Mouse (Mus musculus) embryonic facial prominence, embryonic 15.5 days (tissue): Measurements from ENCODE around the gene Chodl. TPM values are rescaled to one million over a fixed set of nuclear protein-coding genes. Genes with fewer than 3 reads are reported as not detected.

Experiments
- ATAC-seq: fragments of 200-750 bp; cut with Nextera tagmentation; 2 replicates; pipeline ENCODE4 v1.8.0; 2017; ENCODE audit warnings: low read depth, moderate TSS enrichment; ENCODE audit not compliant: insufficient number of reproducible peaks, low FRiP score, low TSS enrichment
- H3K27ac ChIP-seq: fragments of 300-500 bp; sonication (generic); replicated peaks from 2 replicates; pipeline ENCODE4 v1.5.1; 2015; ENCODE audit warnings: mild to moderate bottlenecking, inconsistent platforms
- H3K27me3 ChIP-seq: fragments of 300-500 bp; sonication (generic); 2 replicates; pipeline ENCODE4 v1.6.1; 2015; ENCODE audit warnings: inconsistent platforms
- H3K36me3 ChIP-seq: fragments of 300-500 bp; sonication (generic); 2 replicates; pipeline ENCODE4 v1.6.1; 2015; ENCODE audit warnings: mild to moderate bottlenecking, inconsistent platforms
- H3K4me1 ChIP-seq: fragments of 300-500 bp; sonication (generic); 2 replicates; pipeline ENCODE4 v1.6.1; 2015; ENCODE audit warnings: inconsistent platforms
- H3K4me2 ChIP-seq: fragments of 300-500 bp; sonication (generic); replicated peaks from 2 replicates; pipeline ENCODE4 v1.6.1; 2015; ENCODE audit warnings: mild to moderate bottlenecking, inconsistent platforms
- H3K4me3 ChIP-seq: fragments of 300-500 bp; sonication (generic); replicated peaks from 2 replicates; pipeline ENCODE4 v1.5.1; 2015; ENCODE audit warnings: mild to moderate bottlenecking, inconsistent platforms
- H3K9ac ChIP-seq: fragments of 300-500 bp; sonication (generic); 2 replicates; pipeline ENCODE4 v1.6.1; 2015; ENCODE audit warnings: inconsistent platforms
- H3K9me3 ChIP-seq: fragments of 300-500 bp; sonication (generic); replicated peaks from 2 replicates; pipeline ENCODE4 v1.6.1; 2016; ENCODE audit warnings: inconsistent platforms
- WGBS: fragments of 180-500 bp; shearing (Covaris S2); methylation state at CpG from one replicate; pipeline ENCODE4 v1.1.7; 2015; 5-methylcytosine and 5-hydroxymethylcytosine counted together
- polyA plus RNA-seq: library from polyadenylated mRNA; unstranded; fragments of >200 nt; fragmentation: Nextera tagmentation; extraction: Ambion mirVana; gene quantifications from 2 replicates; pipeline ENCODE4 v1.2.1, GENCODE M21; 2015

Gene Chodl
- 54.1 and 56.3 TPM in 2 replicates for polyA plus RNA-seq

GRCm38 (mm10) chr16:78930382-78931286 lies at the start of gene Chodl:
Gene Chodl, plus strand, starts transcription at chr16:78930948.
- WGBS = 11% methylated on average over 19 of the region's 19 CpGs
- peak within 1 kb of the TSS; percentile 49 for H3K4me3 ChIP-seq
- H3K27ac ChIP-seq = peak within 1 kb of the TSS; percentile 24; the same call in 1 of the 2 replicates
- H3K9me3 ChIP-seq = no peaks in the 10 kb centered on the region
- H3K27me3 ChIP-seq = no peaks in the 10 kb centered on the region
- ATAC-seq = peak; percentile 78
- H3K36me3 ChIP-seq = no peaks in the 10 kb centered on the region
- peak within 1 kb of the TSS; percentile 31 for H3K9ac ChIP-seq
- peak within 1 kb of the TSS; percentile 93 for H3K4me2 ChIP-seq
- H3K4me1 ChIP-seq = 0 out of 2 replicates have a peak, but pooled peaks cover 11% of the 10 kb centered on the region

- 58% methylated on average over 5 of the region's 5 CpGs for WGBS
- H3K9ac ChIP-seq = no peak overlapping the region
These were observed 8.1 kb upstream of the Chodl start for GRCm38 (mm10) chr16:78922644-78923043.

GRCm38 (mm10) chr16:78931287-78932025 lies 708 bp downstream of the Chodl start:
- Histone ChIP-seq H3K27ac (peak overlapping the region; percentile 24; the same call in 1 of the 2 replicates), H3K4me1 (0 out of 2 replicates have a peak, but pooled peaks cover 11% of the 10 kb centered on the region), H3K4me3 (peak overlapping the region; percentile 49), H3K9me3 (no peaks in the 10 kb centered on the region), H3K27me3 (no peaks in the 10 kb centered on the region), H3K4me2 (peak overlapping the region; percentile 93), H3K9ac (peak overlapping the region; percentile 31), H3K36me3 (no peaks in the 10 kb centered on the region)
- WGBS = 11% methylated on average over 16 of the region's 16 CpGs
- ATAC-seq = peak; percentile 51; the same call in 1 of the 2 replicates

More at GRCm38 (mm10) chr16:78922644-78923043, 8.1 kb upstream of the Chodl start:
- Histone ChIP-seq H3K27me3 (no peaks in the 10 kb centered on the region), H3K4me3 (no peak overlapping the region), H3K4me2 (no peak overlapping the region), H3K36me3 (no peaks in the 10 kb centered on the region), H3K27ac (no peak overlapping the region), H3K4me1 (no peaks in the 10 kb centered on the region), H3K9me3 (no peaks in the 10 kb centered on the region)
- ATAC-seq = no peak

GRCm38 (mm10) chr16:78934298-78934697 lies 3.5 kb downstream of the Chodl start:
- Histone ChIP-seq H3K4me2 (no peak overlapping the region), H3K9me3 (no peaks in the 10 kb centered on the region), H3K4me1 (0 out of 2 replicates have a peak, but pooled peaks cover 11% of the 10 kb centered on the region), H3K4me3 (no peak overlapping the region), H3K27ac (no peak overlapping the region), H3K36me3 (no peaks in the 10 kb centered on the region), H3K9ac (no peak overlapping the region), H3K27me3 (no peaks in the 10 kb centered on the region)
- ATAC-seq = no peak
- 81% methylated on average over 2 of the region's 2 CpGs for WGBS

GRCm38 (mm10) chr16:78937755-78938154 lies 7.0 kb downstream of the Chodl start:
- Histone ChIP-seq H3K4me1 (no peaks in the 10 kb centered on the region), H3K9ac (no peak overlapping the region), H3K4me3 (no peak overlapping the region), H3K27me3 (no peaks in the 10 kb centered on the region), H3K9me3 (no peaks in the 10 kb centered on the region), H3K36me3 (no peaks in the 10 kb centered on the region), H3K27ac (no peak overlapping the region), H3K4me2 (no peak overlapping the region)
- no peak for ATAC-seq
- WGBS = 60% methylated on average over 8 of the region's 8 CpGs

GRCm38 (mm10) chr16:78950359-78950758 lies 19.6 kb downstream of the Chodl start:
- Histone ChIP-seq H3K4me1 (no peaks in the 10 kb centered on the region), H3K9me3 (no peaks in the 10 kb centered on the region), H3K9ac (no peak overlapping the region), H3K4me2 (no peak overlapping the region), H3K27ac (no peak overlapping the region), H3K4me3 (no peak overlapping the region), H3K36me3 (no peaks in the 10 kb centered on the region), H3K27me3 (no peaks in the 10 kb centered on the region)
- 64% methylated on average over 4 of the region's 4 CpGs for WGBS
- no peak for ATAC-seq

GRCm38 (mm10) chr16:78957434-78957833 lies 26.7 kb downstream of the Chodl start:
- Histone ChIP-seq H3K4me2 (no peak overlapping the region), H3K9me3 (no peaks in the 10 kb centered on the region), H3K27me3 (no peaks in the 10 kb centered on the region), H3K27ac (no peak overlapping the region), H3K4me1 (no peaks in the 10 kb centered on the region), H3K9ac (no peak overlapping the region), H3K4me3 (no peak overlapping the region), H3K36me3 (no peaks in the 10 kb centered on the region)
- WGBS = 46% methylated on average over 2 of the region's 2 CpGs
- no peak for ATAC-seq

GRCm38 (mm10) chr16:78969091-78969731 lies 38.5 kb downstream of the Chodl start:
- ATAC-seq = no peak
- Histone ChIP-seq H3K27ac (no peak overlapping the region), H3K4me3 (no peak overlapping the region), H3K9me3 (no peaks in the 10 kb centered on the region), H3K36me3 (no peaks in the 10 kb centered on the region), H3K4me2 (no peak overlapping the region), H3K9ac (no peak overlapping the region), H3K27me3 (no peaks in the 10 kb centered on the region), H3K4me1 (no peaks in the 10 kb centered on the region)
- WGBS = 32% methylated on average over 13 of the region's 13 CpGs

GRCm38 (mm10) chr16:78974099-78974498 lies 43.4 kb downstream of the Chodl start:
- no peak for ATAC-seq
- no peaks in the 10 kb centered on the region for H3K4me1 ChIP-seq
- no peak overlapping the region for H3K4me2 ChIP-seq
- H3K9ac ChIP-seq = no peak overlapping the region
- no peaks in the 10 kb centered on the region for H3K27me3 ChIP-seq
- H3K27ac ChIP-seq = no peak overlapping the region
- no peaks in the 10 kb centered on the region for H3K36me3 ChIP-seq
- WGBS = 73% methylated on average over 13 of the region's 13 CpGs
- no peaks in the 10 kb centered on the region for H3K9me3 ChIP-seq
- no peak overlapping the region for H3K4me3 ChIP-seq

GRCm38 (mm10) chr16:78976384-78976783 lies 45.6 kb downstream of the Chodl start:
- Histone ChIP-seq H3K4me2 (no peak overlapping the region), H3K27ac (no peak overlapping the region), H3K9me3 (no peaks in the 10 kb centered on the region), H3K4me1 (no peaks in the 10 kb centered on the region), H3K9ac (no peak overlapping the region), H3K27me3 (no peaks in the 10 kb centered on the region), H3K4me3 (no peak overlapping the region), H3K36me3 (no peaks in the 10 kb centered on the region)
- ATAC-seq = no peak
- WGBS = 42% methylated on average over 8 of the region's 8 CpGs
